Mouse (Mus musculus) heart, postnatal 0 days (tissue): ENCODE measurements around the gene Acmsd.

Source experiments
- CTCF ChIP-seq: IDR thresholded peaks from 2 replicates; pipeline ENCODE4 v1.5.1; 2016; ENCODE audit warnings: antibody characterized with exemption, control low read depth, low read depth
- EP300 ChIP-seq: IDR thresholded peaks from 2 replicates; pipeline ENCODE4 v1.6.1; 2016; ENCODE audit warnings: antibody characterized with exemption, low read depth

- TF ChIP-seq CTCF = no peak
- TF ChIP-seq EP300 = no peak
These were observed 10.9 kb upstream of the Acmsd start for GRCm38 (mm10) chr1:127718290-127718689.
